Mouse (Mus musculus): ENCODE results near the gene U2af1l4. TPM values are rescaled to one million over a fixed set of nuclear protein-coding genes. Genes with fewer than 3 reads are reported as not detected.

U2af1l4 gene
- polyA plus RNA-seq, 1 experiment from 2014 or later = 97.5 TPM

DNA sequence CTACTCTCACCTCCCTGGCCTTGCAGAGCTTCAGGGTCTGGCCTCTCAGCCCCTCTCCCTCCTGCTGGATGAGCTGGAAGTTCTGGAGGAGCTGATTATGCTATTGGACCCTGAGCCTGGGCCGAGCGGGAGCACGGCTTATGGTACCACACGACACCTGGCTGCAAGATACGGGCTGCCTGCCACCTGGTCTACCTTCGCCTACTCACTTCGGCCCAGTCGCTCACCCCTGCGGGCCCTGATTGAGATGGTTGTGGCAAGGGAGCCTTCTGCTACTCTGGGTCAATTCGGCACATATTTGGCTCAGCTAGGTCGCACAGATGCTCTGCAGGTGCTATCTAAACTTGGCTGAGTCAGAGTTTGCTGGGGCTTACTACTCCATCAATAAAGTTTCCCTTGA is 4.5 kb downstream of the U2af1l4 start:
- Histone ChIP-seq H3K4me3 (ENCODE audit: low read depth, low read length) (no peak overlapping the region), H3K27ac (ENCODE audit: low read depth, low read length) (no peak overlapping the region), H3K9me3 (ENCODE audit: control insufficient read depth, low read length) (no peaks in the 10 kb centered on the region), H3K9ac (ENCODE audit: low read length) (no peak overlapping the region), H3K27me3 (ENCODE audit: control insufficient read depth, insufficient read depth, low read length) (no peaks in the 10 kb centered on the region), H3K4me1 (replicated peaks; ENCODE audit: control insufficient read depth, insufficient read depth, low read length) (peaks cover 5% of the 10 kb centered on the region; the same call in 1 of the 2 replicates), H3K36me3 (ENCODE audit: control insufficient read depth, insufficient read depth, low read length) (peaks cover 13% of the 10 kb centered on the region), H3K4me2 (ENCODE audit: low read depth, low read length, severe bottlenecking) (no peak overlapping the region)
- no peak for DNase-seq (ENCODE audit: low spot score)
- ATAC-seq (replicated peaks; ENCODE audit: low FRiP score) = no peak
- WGBS = 87% methylated on average over 11 of the region's 11 CpGs

DNA sequence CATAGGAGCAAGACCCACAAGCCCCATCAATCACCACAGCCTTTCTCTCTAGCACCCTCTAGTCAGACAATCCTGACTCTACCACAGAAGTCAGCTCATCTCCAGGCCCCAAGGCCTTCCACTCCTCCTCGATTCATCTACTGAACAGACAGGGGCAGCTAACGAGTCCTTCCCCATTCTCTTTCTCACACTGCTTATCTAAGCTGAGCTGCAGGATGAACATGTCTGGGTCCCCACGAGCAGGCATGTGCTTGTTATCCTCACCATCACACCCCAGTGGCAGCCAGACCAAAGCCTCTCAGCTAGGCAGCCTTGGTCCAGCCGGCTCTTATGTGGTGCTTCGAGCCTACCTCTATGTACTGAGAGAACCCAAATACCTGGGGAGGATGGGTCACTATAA is 9.3 kb downstream of the U2af1l4 start:
- DNase-seq (ENCODE audit: low spot score) (no peak), ATAC-seq (replicated peaks; ENCODE audit: low FRiP score) (no peak)
- 90% methylated on average over 5 of the region's 5 CpGs for WGBS
- H3K36me3 ChIP-seq (ENCODE audit: control insufficient read depth, insufficient read depth, low read length) = peaks cover 49% of the 10 kb centered on the region
- no peaks in the 10 kb centered on the region for H3K27me3 ChIP-seq (ENCODE audit: control insufficient read depth, insufficient read depth, low read length)
- no peak overlapping the region for H3K4me3 ChIP-seq (ENCODE audit: low read depth, low read length)
- H3K9me3 ChIP-seq (ENCODE audit: control insufficient read depth, low read length) = no peaks in the 10 kb centered on the region
- H3K9ac ChIP-seq (ENCODE audit: low read length) = no peak overlapping the region
- no peak overlapping the region for H3K4me2 ChIP-seq (ENCODE audit: low read depth, low read length, severe bottlenecking)
- no peaks in the 10 kb centered on the region for H3K4me1 ChIP-seq (replicated peaks; ENCODE audit: control insufficient read depth, insufficient read depth, low read length)
- no peak overlapping the region for H3K27ac ChIP-seq (ENCODE audit: low read depth, low read length)

DNA sequence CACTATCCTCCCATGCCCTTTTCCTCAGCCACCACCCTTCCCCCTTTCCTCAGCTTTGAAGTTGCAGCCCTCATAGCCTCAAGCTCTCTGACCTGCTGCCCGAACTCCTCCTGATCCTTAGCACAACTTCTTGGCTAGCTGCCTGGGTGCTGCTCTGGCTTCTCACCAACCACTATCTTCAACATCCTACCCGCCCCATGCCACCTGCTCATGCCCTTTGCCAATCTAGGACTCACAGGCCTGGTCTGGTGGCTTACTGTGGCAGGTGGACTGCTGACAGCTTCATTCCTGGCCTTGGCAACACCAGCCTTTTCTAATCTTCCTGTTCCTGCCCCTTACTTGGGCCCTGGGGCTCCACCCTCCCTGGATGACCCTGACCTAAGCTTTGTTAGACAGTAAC is 9.9 kb downstream of the U2af1l4 start:
- ATAC-seq (replicated peaks; ENCODE audit: low FRiP score) (no peak), DNase-seq (ENCODE audit: low spot score) (no peak)
- 91% methylated on average over 2 of the region's 2 CpGs for WGBS
- Histone ChIP-seq H3K4me3 (ENCODE audit: low read depth, low read length) (no peak overlapping the region), H3K4me1 (replicated peaks; ENCODE audit: control insufficient read depth, insufficient read depth, low read length) (no peaks in the 10 kb centered on the region), H3K27ac (ENCODE audit: low read depth, low read length) (no peak overlapping the region), H3K4me2 (ENCODE audit: low read depth, low read length, severe bottlenecking) (no peak overlapping the region), H3K36me3 (ENCODE audit: control insufficient read depth, insufficient read depth, low read length) (peaks cover 54% of the 10 kb centered on the region), H3K27me3 (ENCODE audit: control insufficient read depth, insufficient read depth, low read length) (no peaks in the 10 kb centered on the region), H3K9ac (ENCODE audit: low read length) (no peak overlapping the region), H3K9me3 (ENCODE audit: control insufficient read depth, low read length) (no peaks in the 10 kb centered on the region)

- ATAC-seq (replicated peaks; ENCODE audit: low FRiP score) = no peak
- H3K27ac ChIP-seq (ENCODE audit: low read depth, low read length) = no peak overlapping the region
- no peaks in the 10 kb centered on the region for H3K4me1 ChIP-seq (replicated peaks; ENCODE audit: control insufficient read depth, insufficient read depth, low read length)
- DNase-seq (ENCODE audit: low spot score) = no peak
- no peak overlapping the region for H3K9ac ChIP-seq (ENCODE audit: low read length)
- peaks cover 55% of the 10 kb centered on the region for H3K36me3 ChIP-seq (ENCODE audit: control insufficient read depth, insufficient read depth, low read length)
- H3K4me2 ChIP-seq (ENCODE audit: low read depth, low read length, severe bottlenecking) = no peak overlapping the region
- no peaks in the 10 kb centered on the region for H3K27me3 ChIP-seq (ENCODE audit: control insufficient read depth, insufficient read depth, low read length)
- 95% methylated on average over 8 of the region's 8 CpGs for WGBS
- no peaks in the 10 kb centered on the region for H3K9me3 ChIP-seq (ENCODE audit: control insufficient read depth, low read length)
- H3K4me3 ChIP-seq (ENCODE audit: low read depth, low read length) = no peak overlapping the region
These were observed 16.8 kb downstream of the U2af1l4 start for GRCm38 (mm10) chr7:30579950-30580349.

DNA sequence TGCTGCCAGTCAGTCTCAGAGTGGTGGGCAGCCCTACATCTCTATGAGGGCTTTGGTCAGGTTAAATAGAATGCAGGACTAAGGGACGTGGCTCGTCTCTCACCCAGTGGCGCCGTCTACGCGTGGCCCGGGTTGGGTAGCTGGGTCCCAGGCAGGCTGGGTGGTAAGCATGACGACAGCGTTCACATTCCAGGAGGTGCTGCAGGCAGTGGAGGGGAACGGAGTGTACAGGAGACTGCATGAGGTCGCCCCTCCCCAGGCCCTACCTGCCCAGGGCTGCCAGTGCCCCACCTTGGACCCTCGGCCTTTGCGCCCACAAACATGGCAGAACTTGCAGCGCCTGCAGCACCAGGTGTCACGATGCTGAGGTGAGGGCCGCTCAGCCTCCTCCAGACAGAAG is 18.4 kb downstream of the U2af1l4 start:
- Histone ChIP-seq H3K9me3 (ENCODE audit: control insufficient read depth, low read length) (no peaks in the 10 kb centered on the region), H3K27me3 (ENCODE audit: control insufficient read depth, insufficient read depth, low read length) (no peaks in the 10 kb centered on the region), H3K9ac (ENCODE audit: low read length) (no peak overlapping the region), H3K4me2 (ENCODE audit: low read depth, low read length, severe bottlenecking) (no peak overlapping the region), H3K4me1 (replicated peaks; ENCODE audit: control insufficient read depth, insufficient read depth, low read length) (no peaks in the 10 kb centered on the region; the same call in 1 of the 2 replicates), H3K4me3 (ENCODE audit: low read depth, low read length) (no peak overlapping the region), H3K27ac (ENCODE audit: low read depth, low read length) (no peak overlapping the region), H3K36me3 (ENCODE audit: control insufficient read depth, insufficient read depth, low read length) (peaks cover 45% of the 10 kb centered on the region)
- 96% methylated on average over 16 of the region's 16 CpGs for WGBS
- DNase-seq (ENCODE audit: low spot score) (no peak), ATAC-seq (replicated peaks; ENCODE audit: low FRiP score) (no peak)

DNA sequence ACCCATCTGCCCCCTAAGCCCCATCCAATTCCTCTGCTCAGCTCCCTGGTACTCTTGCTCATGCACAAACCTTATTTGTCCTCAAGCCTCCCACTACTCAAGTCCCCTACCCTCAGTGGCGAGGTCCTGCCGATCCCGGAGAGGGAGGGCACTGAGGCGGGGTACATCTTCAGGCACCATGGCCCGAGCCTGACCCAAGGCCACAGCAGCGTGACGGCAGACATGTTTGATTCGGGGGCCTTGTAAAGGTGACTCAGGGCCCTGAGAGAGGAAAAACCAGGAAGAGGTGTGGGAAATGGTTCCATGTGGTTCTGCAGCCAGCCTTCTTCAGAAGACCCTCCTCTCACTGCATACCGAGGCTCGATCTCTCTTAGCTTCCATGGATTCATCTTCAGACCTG is 21.2 kb downstream of the U2af1l4 start:
- Histone ChIP-seq H3K27ac (ENCODE audit: low read depth, low read length) (no peak overlapping the region), H3K4me1 (replicated peaks; ENCODE audit: control insufficient read depth, insufficient read depth, low read length) (peaks cover 8% of the 10 kb centered on the region; the same call in 1 of the 2 replicates), H3K9ac (ENCODE audit: low read length) (no peak overlapping the region), H3K4me3 (ENCODE audit: low read depth, low read length) (no peak overlapping the region), H3K27me3 (ENCODE audit: control insufficient read depth, insufficient read depth, low read length) (no peaks in the 10 kb centered on the region), H3K9me3 (ENCODE audit: control insufficient read depth, low read length) (no peaks in the 10 kb centered on the region), H3K4me2 (ENCODE audit: low read depth, low read length, severe bottlenecking) (no peak overlapping the region), H3K36me3 (ENCODE audit: control insufficient read depth, insufficient read depth, low read length) (peaks cover 30% of the 10 kb centered on the region)
- 90% methylated on average over 10 of the region's 10 CpGs for WGBS
- DNase-seq (ENCODE audit: low spot score) (no peak), ATAC-seq (replicated peaks; ENCODE audit: low FRiP score) (no peak)

- WGBS = 93% methylated on average over 7 of the region's 7 CpGs
These were observed 22.1 kb downstream of the U2af1l4 start for GRCm38 (mm10) chr7:30585170-30585569.

DNA sequence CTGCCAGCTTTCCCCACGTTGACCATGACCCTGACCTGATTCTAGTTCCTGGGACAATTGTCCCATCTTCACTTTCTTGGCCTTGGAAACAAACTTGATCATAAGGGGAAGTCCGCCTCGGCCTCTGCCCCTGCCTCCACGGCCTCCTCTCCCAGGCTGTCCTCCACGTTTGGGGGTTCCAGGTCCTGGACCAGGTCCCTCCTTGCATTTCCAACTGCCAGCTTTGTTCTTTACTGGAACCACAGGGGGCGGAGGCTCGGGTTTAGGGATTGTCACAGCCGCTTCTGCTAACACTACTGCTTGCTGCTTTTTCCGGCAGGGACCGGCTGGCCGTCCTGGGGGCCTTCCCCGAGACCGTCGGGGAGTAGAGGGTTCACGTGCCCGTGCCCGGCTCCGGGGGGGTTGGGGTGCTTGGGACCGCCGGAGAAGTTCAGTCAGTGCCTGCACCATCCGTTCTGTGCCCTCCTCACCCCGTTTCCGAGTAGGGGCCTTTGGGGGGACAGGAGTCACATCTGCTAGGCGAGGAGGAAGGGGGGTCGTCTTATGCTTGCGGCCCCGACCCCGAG is 23.4 kb downstream of the U2af1l4 start:
- no peak overlapping the region; the same call in 1 of the 2 replicates for H3K4me3 ChIP-seq (ENCODE audit: low read depth, low read length)
- DNase-seq (ENCODE audit: low spot score) (no peak), ATAC-seq (replicated peaks; ENCODE audit: low FRiP score) (no peak)
- H3K9ac ChIP-seq (ENCODE audit: low read length) = no peak overlapping the region; the same call in 1 of the 2 replicates
- H3K27me3 ChIP-seq (ENCODE audit: control insufficient read depth, insufficient read depth, low read length) = no peaks in the 10 kb centered on the region
- H3K36me3 ChIP-seq (ENCODE audit: control insufficient read depth, insufficient read depth, low read length) = peaks cover 14% of the 10 kb centered on the region
- H3K9me3 ChIP-seq (ENCODE audit: control insufficient read depth, low read length) = no peaks in the 10 kb centered on the region
- WGBS = 90% methylated on average over 28 of the region's 28 CpGs
- H3K4me1 ChIP-seq (replicated peaks; ENCODE audit: control insufficient read depth, insufficient read depth, low read length) = peaks cover 8% of the 10 kb centered on the region
- no peak overlapping the region for H3K27ac ChIP-seq (ENCODE audit: low read depth, low read length)
- H3K4me2 ChIP-seq (ENCODE audit: low read depth, low read length, severe bottlenecking) = no peak overlapping the region; the same call in 1 of the 2 replicates

More at GRCm38 (mm10) chr7:30585170-30585569, 22.1 kb downstream of the U2af1l4 start:
- ATAC-seq (replicated peaks; ENCODE audit: low FRiP score) (no peak), DNase-seq (ENCODE audit: low spot score) (no peak)
- H3K9me3 ChIP-seq (ENCODE audit: control insufficient read depth, low read length) = no peaks in the 10 kb centered on the region
- no peak overlapping the region for H3K27ac ChIP-seq (ENCODE audit: low read depth, low read length)
- H3K9ac ChIP-seq (ENCODE audit: low read length) = no peak overlapping the region
- no peak overlapping the region for H3K4me3 ChIP-seq (ENCODE audit: low read depth, low read length)
- no peak overlapping the region for H3K4me2 ChIP-seq (ENCODE audit: low read depth, low read length, severe bottlenecking)
- H3K27me3 ChIP-seq (ENCODE audit: control insufficient read depth, insufficient read depth, low read length) = no peaks in the 10 kb centered on the region
- H3K4me1 ChIP-seq (replicated peaks; ENCODE audit: control insufficient read depth, insufficient read depth, low read length) = peaks cover 8% of the 10 kb centered on the region
- H3K36me3 ChIP-seq (ENCODE audit: control insufficient read depth, insufficient read depth, low read length) = peaks cover 23% of the 10 kb centered on the region

Data from forebrain, embryonic 11.5 days (tissue).